Mouse (Mus musculus) testis, postnatal 14 days (tissue): ENCODE data around the gene Phf23.
"Not testable (repeated sequence)": the region's sequence is repeated elsewhere in the genome, so short reads cannot be mapped to it uniquely, and the experiment has no call there.

Experiments
- DNase-seq: peaks from one replicate; pipeline ENCODE4 v3.0.0; 2021; ENCODE audit warnings: low spot score

Gene Phf23

DNA sequence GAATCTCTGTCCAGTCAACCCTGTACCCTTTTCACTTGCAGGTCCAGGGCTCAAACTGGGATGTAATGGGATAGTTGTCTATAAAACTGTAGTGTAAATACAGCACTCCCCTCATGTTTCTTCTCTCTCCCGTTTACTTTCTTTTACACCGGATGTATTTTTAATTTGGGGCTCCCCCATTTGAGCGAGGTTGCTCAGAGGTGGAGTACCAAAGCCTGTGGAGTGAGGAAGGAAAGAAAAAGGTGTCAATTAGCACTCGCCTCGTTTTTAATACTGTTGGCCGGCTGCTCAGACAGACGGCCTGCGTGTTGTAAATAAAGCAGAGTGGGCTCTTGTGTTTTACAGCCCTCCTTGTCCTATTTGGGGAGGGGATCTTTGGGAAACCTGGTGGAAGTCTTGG is 4.1 kb downstream of the Phf23 start:
- DNase-seq = no peak

- peak; percentile 93 for DNase-seq
These were observed 4.9 kb downstream of the Phf23 start, which contains the start of gene Dvl2 for GRCm38 (mm10) chr11:70000396-70000898. Dvl2 (plus strand) TSS chr11:70000595.

DNA sequence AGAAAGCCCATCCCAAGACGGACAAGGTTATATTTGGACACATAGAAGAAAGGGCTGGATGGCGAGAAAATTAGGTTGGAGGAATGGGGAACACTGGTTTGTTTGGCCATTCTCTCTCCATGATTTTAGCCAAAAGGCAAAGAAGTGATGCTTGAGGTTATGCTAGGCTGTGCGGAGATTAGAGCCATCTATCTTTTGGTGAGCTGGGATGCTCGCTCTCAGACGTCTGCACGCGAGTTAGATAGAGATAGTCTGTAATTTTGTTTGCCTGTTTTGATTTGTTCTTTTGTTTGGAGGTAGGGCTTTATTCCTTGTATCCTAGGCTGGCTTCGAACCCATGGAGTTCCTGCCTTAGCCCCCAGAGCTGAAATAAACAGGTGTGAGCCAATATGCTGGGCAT is 5.6 kb downstream of the Phf23 start:
- no peak for DNase-seq

- no peak for DNase-seq
These were observed 6.3 kb downstream of the Phf23 start for GRCm38 (mm10) chr11:70001865-70002264.

GRCm38 (mm10) chr11:70002471-70002870 is 6.9 kb downstream of the Phf23 start:
- DNase-seq = no peak

GRCm38 (mm10) chr11:70005521-70005920 is 9.9 kb downstream of the Phf23 start:
- no peak for DNase-seq

DNA sequence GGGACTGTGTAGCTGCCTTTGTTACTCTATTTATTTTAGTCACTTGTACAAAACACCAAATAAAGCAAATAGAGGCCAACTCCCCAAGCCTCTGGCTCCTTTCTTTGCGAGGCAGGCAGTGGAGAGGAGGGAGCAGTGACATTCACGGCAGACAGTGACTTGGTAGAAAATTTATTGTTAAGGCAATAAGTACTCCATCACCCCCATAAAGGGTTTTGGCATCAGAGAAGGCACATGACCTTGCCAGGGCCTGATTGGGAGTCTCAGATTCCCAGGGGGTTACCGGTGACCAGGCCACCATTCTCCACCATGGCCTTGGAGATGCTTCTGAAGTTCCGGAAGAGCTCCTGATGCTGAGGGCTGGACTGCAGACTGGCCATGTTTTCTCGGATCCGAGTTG is 14.5 kb downstream of the Phf23 start:
- DNase-seq = no peak

- DNase-seq = no peak
These were observed 15.0 kb downstream of the Phf23 start for GRCm38 (mm10) chr11:70010548-70010947.

- no peak for DNase-seq
These were observed 15.4 kb downstream of the Phf23 start for GRCm38 (mm10) chr11:70010961-70011360.

- no peak for DNase-seq
These were observed 17.4 kb downstream of the Phf23 start for GRCm38 (mm10) chr11:70012931-70013330.

DNA sequence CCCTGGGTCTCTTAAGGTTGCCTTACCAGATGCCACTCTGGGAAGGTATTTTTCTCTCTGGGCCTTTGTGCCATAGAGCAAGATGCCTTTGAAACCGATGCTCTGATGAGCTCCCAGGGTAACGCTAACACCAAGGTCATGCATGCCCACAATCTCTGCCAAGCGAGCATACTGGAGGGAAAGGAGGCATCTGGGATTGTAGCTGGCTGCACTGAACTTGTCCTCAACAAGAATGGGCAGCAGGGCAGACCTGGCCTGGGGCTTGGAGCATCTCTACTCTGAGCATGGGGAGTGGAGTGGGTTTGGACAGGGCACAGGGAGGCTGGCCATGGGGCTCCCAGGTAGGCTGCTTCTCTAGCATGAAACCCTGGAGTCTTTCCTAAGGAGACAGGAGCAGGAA is 17.8 kb downstream of the Phf23 start:
- no peak for DNase-seq

DNA sequence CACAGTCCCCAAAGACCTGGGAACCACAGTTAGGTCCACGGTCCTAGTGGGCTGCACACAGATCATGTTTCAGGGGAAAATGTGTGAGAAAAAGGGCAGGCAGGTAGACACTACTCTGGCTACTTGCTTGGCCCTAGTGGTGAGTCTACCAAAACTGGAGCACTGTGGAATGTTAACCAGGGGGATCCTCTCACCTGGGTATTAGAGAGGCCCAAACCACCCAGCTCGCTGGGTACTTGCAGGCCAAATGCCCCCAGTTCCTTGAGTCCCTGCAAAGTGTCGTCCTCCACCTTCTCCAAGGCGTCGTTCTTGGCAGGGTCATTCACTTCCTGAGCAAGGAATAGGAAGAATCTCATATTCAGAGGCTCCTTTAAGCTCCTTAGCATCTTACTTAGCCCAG is 18.5 kb downstream of the Phf23 start:
- DNase-seq = no peak

DNA sequence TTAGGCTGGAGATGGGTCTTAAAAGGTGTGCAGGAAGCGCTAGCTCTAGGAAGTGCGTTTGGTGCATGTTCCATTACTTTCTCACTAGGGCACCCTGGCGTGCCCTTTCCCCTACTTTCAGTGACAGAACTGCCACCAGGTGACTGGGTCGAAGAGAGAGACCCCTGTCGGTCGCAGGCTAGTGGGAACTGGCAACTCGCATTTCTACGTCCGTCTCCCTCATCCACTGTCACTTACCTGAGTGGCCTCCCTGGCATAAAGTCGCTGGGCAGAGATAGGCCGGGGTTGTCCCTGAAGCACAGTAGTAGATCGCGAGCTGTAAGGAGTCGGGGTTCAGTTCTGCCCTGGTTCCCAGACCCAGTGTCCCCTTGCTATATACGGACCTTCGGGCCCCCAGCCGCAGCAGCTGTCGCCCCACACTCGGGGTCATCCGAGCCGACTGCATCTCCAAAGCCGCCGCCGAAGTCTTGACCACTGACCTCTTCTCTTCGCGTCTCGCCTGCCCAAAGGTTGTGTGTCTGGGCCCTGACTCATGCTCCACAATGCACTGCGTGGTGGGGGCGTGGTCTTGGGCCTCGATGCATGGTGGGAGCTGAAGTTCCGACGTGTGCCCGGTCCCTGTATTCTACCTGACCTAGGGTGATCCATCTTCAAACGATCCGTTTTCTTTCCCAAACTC is 19.4 kb downstream of the Phf23 start, which contains the start of gene Acadvl:
Gene Acadvl (minus strand): TSS at position 532 of the 679 bp plus-strand sequence.
- peak; percentile 86 for DNase-seq

DNA sequence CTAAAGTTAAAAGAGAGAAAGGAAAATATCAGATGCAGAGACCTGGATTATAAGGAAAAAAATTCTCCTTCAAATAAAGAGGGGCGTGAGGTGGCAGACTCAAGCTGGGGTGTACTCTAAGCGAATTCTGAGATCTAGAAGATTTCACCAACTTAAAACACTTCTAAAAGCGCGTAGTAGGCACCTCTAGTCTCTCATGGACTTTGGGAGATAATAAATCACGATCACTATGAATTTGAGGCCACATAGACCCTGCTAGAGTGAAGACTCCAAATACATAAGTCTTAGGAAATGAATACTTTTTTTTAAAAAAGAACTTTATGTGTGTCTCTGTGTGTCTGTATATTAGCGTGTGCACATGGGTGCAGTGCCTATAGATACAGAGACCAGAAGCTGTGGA is 20.1 kb downstream of the Phf23 start:
- DNase-seq = no peak

DNA sequence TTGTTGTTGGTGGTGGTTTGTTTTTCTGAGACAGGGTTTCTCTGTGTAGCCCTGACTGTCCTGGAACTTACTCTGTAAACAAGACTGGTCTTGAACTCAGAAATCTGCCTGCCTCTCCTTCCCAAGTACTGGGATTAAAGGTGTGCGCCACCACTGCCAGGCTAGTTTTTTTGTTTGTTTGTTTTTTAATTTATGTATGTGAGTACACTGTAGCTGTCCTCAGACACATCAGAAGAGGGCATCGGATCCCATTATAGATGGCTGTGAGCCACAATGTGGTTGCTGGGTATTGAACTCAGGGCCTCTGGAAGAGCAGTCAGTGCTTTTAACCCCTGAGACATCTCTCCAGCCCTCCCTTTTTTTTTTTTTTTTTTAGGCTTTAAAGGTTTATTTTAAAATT is 20.6 kb downstream of the Phf23 start:
- not testable (repeated sequence) for DNase-seq

GRCm38 (mm10) chr11:70016669-70017068 is 21.1 kb downstream of the Phf23 start, which contains the start of gene Dlg4:
Dlg4 (plus strand) TSS chr11:70016942.
- no peak for DNase-seq

GRCm38 (mm10) chr11:70017199-70017767 is 21.7 kb downstream of the Phf23 start:
- DNase-seq = no peak

DNA sequence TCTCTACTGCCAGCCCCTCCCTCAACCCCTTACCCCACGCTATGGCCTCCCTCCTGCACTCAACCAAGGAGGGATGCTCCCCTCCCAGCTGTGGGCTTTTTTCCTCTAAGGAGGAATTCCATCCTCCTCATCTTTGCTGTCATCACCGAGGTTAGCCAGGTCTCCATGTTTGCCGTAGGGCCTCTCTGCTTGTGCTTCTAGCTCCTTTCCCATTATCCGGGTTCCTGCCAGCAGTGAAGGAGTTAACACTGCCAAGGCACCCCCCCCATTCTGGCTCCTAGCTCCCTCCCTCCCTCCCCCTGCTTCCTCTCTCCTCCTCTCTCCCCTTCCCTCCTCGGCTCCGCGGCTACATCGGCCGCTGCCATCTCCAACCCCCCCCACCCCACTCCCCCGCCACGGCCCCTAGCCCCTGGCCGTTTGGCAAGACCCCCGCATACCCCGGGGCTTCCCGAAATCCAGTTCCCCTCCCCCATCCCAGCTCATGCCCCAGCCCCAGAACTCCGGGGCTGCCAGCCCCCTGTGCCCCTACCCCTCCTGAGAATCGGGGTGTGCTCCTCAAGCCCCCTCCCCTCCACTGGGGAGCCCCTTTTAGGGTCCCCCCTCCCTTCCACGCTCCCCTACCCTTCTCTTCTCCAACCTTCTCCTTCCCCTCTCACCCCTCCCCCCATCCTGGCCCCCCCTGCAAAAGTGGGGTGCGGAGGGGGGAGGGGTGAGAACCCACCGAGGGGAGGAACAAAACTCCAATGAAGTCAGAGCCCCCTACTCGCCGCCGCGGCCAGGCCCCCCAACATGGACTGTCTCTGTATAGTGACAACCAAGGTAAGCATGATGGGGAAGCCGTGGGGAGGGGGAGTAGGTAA is 22.8 kb downstream of the Phf23 start:
- DNase-seq = no peak

GRCm38 (mm10) chr11:70019495-70020021 is 24.0 kb downstream of the Phf23 start:
- DNase-seq = no peak

GRCm38 (mm10) chr11:70020022-70020631 is 24.6 kb downstream of the Phf23 start:
- no peak for DNase-seq

GRCm38 (mm10) chr11:70020731-70021263 is 25.2 kb downstream of the Phf23 start:
- peak; percentile 87 for DNase-seq
